Mouse (Mus musculus) thymus, adult 2 months (tissue): ENCODE measurements around the gene Map7d1. TPM values are rescaled to one million over a fixed set of nuclear protein-coding genes. Genes with fewer than 3 reads are reported as not detected.

ENCODE experiments used
- DNase-seq: peaks from one replicate; pipeline ENCODE4 v3.0.0; 2021
- H3K27ac ChIP-seq: fragments of 200-500 bp; 2 replicates; pipeline ENCODE4 v1.5.1; 2012; ENCODE audit warnings: low read length, control low read depth; ENCODE audit not compliant: control insufficient read depth, insufficient read depth
- H3K27me3 ChIP-seq: fragments of 200-500 bp; 2 replicates; pipeline ENCODE4 v1.6.1; 2012; ENCODE audit warnings: mild to moderate bottlenecking, low read length, moderate library complexity, mixed read lengths; ENCODE audit not compliant: control insufficient read depth, insufficient read depth
- H3K36me3 ChIP-seq: fragments of 200-500 bp; 2 replicates; pipeline ENCODE4 v1.6.1; 2012; ENCODE audit warnings: mild to moderate bottlenecking, low read length, moderate library complexity; ENCODE audit not compliant: control insufficient read depth, insufficient read depth
- H3K4me1 ChIP-seq: fragments of 200-500 bp; replicated peaks from 2 replicates; pipeline ENCODE4 v1.6.1; 2012; ENCODE audit warnings: low read length; ENCODE audit not compliant: control insufficient read depth, insufficient read depth
- H3K4me3 ChIP-seq: fragments of 200-500 bp; 2 replicates; pipeline ENCODE4 v1.5.1; 2012; ENCODE audit warnings: mild to moderate bottlenecking, low read length, control low read depth, moderate library complexity; ENCODE audit not compliant: control insufficient read depth, insufficient read depth
- CTCF ChIP-seq: fragments of 200-500 bp; IDR thresholded peaks from 2 replicates; pipeline ENCODE4 v1.5.1; 2012; ENCODE audit warnings: mild to moderate bottlenecking, control low read depth, low read length, moderate library complexity, borderline replicate concordance; ENCODE audit not compliant: control insufficient read depth, poor library complexity, insufficient read depth; ENCODE audit errors: extremely low read depth
- POLR2A ChIP-seq: fragments of 200-500 bp; IDR thresholded peaks from 2 replicates; pipeline ENCODE4 v1.6.1; 2012; ENCODE audit warnings: mild to moderate bottlenecking, low read length, control low read depth, moderate library complexity; ENCODE audit not compliant: control insufficient read depth, poor library complexity, insufficient read depth; ENCODE audit errors: extremely low read depth
- WGBS: fragments of 180-500 bp; shearing (Covaris S2); methylation state at CpG from one replicate; pipeline ENCODE4 v1.1.7; 2018; 5-methylcytosine and 5-hydroxymethylcytosine counted together
- polyA plus RNA-seq: library from polyadenylated mRNA; depleted of rRNA; stranded (reverse); fragments of >200 nt; gene quantifications from 2 replicates; pipeline ENCODE4 v1.2.3, GENCODE M21; 2012

Map7d1 gene
- polyA plus RNA-seq, 1 experiment = 74.6 TPM

DNA sequence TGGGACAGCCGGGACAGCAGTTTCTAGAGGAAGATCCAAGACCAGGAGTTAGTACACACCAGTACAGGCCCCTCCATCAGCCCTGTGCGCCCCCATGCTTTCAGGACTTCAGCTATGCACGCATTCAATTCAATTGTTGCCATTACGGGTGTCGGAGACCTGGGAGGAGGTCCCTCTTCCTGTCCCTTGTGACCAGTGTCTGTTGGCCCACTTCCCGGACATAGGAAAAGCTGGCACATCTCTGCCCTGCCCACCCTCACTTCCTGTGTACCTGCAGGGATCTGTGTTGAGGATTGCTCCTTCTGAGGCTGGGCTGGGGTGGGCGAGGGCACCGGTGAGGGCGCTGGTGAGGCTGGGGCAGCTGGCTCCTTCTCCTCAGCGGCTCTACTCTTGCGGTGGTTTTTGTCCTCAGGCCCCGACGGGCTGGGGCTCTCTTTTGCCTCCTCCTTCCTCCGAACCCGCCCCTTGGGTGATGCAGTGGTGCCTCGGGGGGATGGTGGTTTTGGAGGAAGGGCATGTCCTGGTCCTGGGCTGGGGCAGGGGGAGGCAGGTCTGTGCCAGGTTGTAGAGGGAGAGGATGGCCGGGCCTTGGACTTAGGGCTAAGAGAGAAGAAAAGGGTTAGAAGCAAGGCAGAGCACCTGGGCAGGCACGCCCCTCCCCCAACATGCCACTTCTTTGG, 21.5 kb downstream of the Map7d1 start:
- DNase-seq = no peak
- H3K27ac ChIP-seq = no peak overlapping the region

DNA sequence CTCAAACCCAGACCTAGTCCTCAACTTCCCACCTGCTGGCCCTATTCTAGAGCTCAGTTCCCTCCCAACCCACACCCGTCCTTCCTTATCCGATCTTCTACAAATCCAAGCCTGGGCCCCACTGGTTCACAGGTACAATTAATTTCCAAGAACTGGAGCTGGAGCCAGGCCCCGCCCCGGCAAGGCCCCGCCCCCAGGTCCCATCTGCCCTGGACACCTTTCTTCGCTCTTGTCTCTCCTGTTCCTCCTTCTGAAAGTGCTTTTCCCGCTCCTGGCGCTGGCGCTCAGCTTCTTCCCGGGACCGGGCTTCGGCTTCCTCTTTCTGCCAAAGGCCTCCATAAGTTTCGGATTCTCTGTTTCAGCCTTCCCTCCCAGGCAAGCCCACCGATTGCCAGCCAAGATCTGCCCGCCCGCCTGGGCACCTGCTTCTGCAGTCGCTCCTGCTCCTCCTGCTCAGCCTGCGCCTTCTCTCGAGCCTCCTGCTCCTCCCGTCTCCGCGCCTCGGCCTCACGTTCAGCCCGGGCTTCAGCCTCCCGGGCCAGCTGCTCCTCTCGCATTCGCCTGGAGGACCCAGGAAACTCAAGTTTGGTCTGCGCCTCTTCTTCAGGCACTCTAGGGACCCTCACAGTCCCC, 22.4 kb downstream of the Map7d1 start:
- WGBS = 97% methylated on average over 29 of the region's 29 CpGs
- no peak for DNase-seq
- TF ChIP-seq CTCF (no peak), POLR2A (no peak)
- Histone ChIP-seq H3K4me3 (no peak overlapping the region), H3K27me3 (no peaks in the 10 kb centered on the region), H3K36me3 (peaks cover 32% of the 10 kb centered on the region), H3K27ac (no peak overlapping the region), H3K4me1 (peaks cover 17% of the 10 kb centered on the region)

More for the DNA sequence above, 21.5 kb downstream of the Map7d1 start:
- TF ChIP-seq POLR2A = no peak
- TF ChIP-seq CTCF = no peak
- H3K4me3 ChIP-seq = no peak overlapping the region
- H3K27me3 ChIP-seq = no peaks in the 10 kb centered on the region
- peaks cover 17% of the 10 kb centered on the region for H3K4me1 ChIP-seq
- WGBS = 49% methylated on average over 18 of the region's 18 CpGs
- H3K36me3 ChIP-seq = peaks cover 32% of the 10 kb centered on the region

GRCm38 (mm10) chr4:126229900-126230299, 26.2 kb downstream of the Map7d1 start:
- no peak overlapping the region for H3K4me3 ChIP-seq
- WGBS = 74% methylated on average over 7 of the region's 7 CpGs
- peaks cover 10% of the 10 kb centered on the region for H3K4me1 ChIP-seq
- DNase-seq = no peak
- H3K27me3 ChIP-seq = no peaks in the 10 kb centered on the region
- TF ChIP-seq POLR2A (no peak), CTCF (no peak)
- H3K27ac ChIP-seq = no peak overlapping the region
- peaks cover 23% of the 10 kb centered on the region for H3K36me3 ChIP-seq

GRCm38 (mm10) chr4:126228144-126228543, 28.0 kb downstream of the Map7d1 start:
- no peak for TF ChIP-seq POLR2A
- TF ChIP-seq CTCF = no peak
- no peak overlapping the region for H3K4me3 ChIP-seq
- no peak for DNase-seq
- H3K4me1 ChIP-seq = peaks cover 3% of the 10 kb centered on the region
- peaks cover 9% of the 10 kb centered on the region for H3K36me3 ChIP-seq
- H3K27me3 ChIP-seq = no peaks in the 10 kb centered on the region
- H3K27ac ChIP-seq = no peak overlapping the region
- 62% methylated on average over 5 of the region's 5 CpGs for WGBS

DNA sequence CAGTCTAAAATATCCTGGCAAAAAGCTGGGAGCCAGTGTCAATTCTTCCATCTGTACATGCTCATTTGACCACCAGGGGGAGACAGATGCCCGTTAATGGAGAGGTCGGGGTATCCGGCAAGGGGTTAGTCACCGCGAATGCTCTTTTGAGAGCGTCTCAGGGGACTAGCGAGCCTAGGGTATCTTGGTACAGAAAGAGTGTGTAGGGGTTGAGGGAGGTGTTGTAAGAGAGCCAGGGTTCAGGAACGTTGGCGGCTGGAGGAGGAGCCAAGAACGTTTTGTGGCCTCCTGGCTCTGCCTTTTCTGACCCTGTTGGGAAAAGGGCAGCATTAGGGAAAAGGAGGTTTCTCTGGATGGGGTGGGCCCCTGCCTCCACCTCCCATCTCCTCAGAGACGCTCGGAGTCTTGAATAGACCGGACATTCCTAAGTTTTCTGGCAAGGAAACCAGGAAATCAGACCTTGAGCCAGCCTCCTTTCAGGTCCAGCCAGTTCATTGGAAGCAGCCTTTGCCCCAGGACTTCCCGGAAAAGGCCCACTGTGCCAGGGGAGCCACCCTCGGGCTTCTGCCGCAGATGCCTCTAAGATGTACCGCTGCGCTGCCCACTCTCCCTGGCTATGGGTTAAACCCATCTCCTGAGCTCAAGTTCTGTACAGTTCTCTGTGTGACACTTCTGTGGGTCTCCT, 28.9 kb downstream of the Map7d1 start:
- Histone ChIP-seq H3K4me3 (no peak overlapping the region), H3K27me3 (no peaks in the 10 kb centered on the region), H3K27ac (no peak overlapping the region), H3K36me3 (peaks cover under 1% of the 10 kb centered on the region; the same call in 1 of the 2 replicates), H3K4me1 (peaks cover 3% of the 10 kb centered on the region)
- WGBS = 9% methylated on average over 18 of the region's 18 CpGs
- TF ChIP-seq CTCF (peak; percentile 56; the same call in 1 of the 2 replicates), POLR2A (no peak)
- peak; percentile 91 for DNase-seq

GRCm38 (mm10) chr4:126226640-126227039, 29.5 kb downstream of the Map7d1 start:
- H3K4me3 ChIP-seq = no peak overlapping the region

More at GRCm38 (mm10) chr4:126226640-126227039, 29.5 kb downstream of the Map7d1 start:
- Histone ChIP-seq H3K27me3 (no peaks in the 10 kb centered on the region), H3K4me1 (peaks cover 3% of the 10 kb centered on the region), H3K36me3 (no peaks in the 10 kb centered on the region), H3K27ac (no peak overlapping the region)
- WGBS = 57% methylated on average over 12 of the region's 12 CpGs
- DNase-seq = no peak
- TF ChIP-seq CTCF (no peak), POLR2A (no peak)
